Mouse (Mus musculus) CD4-positive helper T cell, adult 2 months (primary cell): ENCODE results near the gene Psmd3.
"Not testable (repeated sequence)": the region's sequence is repeated elsewhere in the genome, so short reads cannot be mapped to it uniquely, and the experiment has no call there.

ENCODE experiments used
- DNase-seq: peaks from one replicate; pipeline ENCODE4 v3.0.0-alpha.2; 2012; ENCODE audit warnings: low read depth, missing footprints, low spot score

Psmd3 gene

DNA sequence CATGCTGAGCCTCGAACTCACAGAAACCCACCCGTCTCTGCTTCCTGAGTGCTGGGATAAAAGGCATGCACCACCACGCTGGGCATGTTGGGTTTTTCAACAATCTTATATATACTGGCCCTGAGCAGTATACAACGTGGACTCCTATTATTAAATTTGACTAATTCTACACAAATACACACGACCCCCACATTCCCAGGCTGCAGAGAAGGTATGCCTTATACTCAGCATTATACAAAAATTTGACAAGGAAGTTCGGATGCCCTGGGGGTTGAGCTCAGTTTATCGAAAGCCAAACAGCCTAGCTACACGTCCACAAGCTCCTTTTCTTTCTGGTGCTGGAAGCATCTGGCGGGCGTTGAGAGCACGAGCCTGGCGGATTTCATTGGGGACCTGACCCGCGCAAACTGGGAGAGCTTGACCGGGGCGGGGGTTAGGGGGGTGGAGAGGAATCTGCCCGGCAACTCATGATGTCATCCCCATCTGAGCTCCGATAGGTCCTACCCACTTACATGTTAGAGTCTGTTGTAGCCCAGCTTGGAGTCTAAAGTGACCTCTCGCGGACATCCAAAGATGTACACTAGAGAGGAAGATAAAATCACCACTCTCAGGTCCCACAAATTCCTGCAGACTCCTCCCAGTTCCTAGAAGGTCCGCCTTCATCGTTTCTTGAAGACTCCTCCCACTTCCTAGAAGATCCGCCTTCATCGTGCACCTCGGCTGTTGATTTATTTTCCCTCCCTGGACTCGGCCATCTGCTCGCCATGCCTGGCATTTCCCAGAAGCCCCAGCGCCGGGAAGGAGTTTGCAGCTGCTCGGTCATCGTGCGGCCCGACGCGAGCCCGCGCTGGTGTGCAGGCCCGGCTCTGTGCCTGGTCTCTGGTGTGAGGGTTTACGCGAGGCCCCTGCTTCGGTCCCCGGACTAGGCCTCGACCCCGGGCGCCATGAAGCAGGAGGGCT lies at the start of gene Psmd3:
TSS of gene Psmd3 (plus strand) at position 769 of the 960 bp plus-strand sequence.
- peak; percentile 96 for DNase-seq

- DNase-seq = peak; percentile 56
Observed at GRCm38 (mm10) chr11:98635312-98635970, 46.9 kb upstream of the Psmd3 start.

DNA sequence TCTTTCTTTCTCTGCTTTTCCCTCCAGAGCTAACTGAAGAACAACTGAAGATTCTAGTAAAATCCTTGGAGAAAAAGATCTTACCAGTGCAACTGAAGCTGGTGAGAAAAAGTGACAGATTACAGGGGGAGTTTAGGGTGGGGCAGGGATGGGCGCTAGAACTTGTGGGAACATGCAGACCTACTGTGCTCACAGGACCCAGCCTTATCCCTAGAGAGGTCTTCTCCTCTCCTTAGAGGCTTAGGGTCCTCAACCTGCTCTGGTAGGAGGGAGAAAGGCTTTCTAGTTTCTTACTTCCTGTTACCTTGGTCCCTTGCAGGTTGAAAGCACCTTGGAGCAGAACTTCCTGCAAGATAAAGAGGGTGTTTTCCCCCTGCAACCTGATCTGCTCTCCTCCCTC lies 44.9 kb upstream of the Psmd3 start:
- no peak for DNase-seq

GRCm38 (mm10) chr11:98640091-98640490 lies 42.3 kb upstream of the Psmd3 start:
- DNase-seq = no peak

- no peak for DNase-seq
Observed at GRCm38 (mm10) chr11:98644757-98645156, 37.6 kb upstream of the Psmd3 start.

- DNase-seq = no peak
Observed at GRCm38 (mm10) chr11:98645946-98646345, 36.4 kb upstream of the Psmd3 start.

DNA sequence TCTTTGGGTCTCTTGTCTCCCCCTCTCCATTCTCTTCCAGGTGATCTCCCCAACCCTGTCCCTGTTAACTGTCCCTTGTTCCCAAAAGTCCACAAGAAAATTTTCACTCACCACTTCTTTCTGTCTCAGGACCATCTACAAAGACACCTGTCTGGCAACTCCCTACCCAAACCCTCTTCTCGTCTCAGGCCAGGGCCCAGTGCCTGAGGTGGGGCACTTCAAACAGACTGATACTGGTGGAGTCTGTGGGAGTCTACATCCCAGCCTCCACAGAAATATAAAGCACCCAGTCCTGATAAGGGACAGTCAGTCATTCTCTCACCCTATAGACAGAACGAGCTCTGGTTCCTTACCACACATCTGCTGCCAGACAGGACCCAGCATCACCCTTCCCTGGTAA lies 35.9 kb upstream of the Psmd3 start, which contains the start of gene Gsdma2:
TSS of gene Gsdma2 (plus strand) at position 301 of the 400 bp plus-strand sequence.
- DNase-seq = no peak

- peak; percentile 75 for DNase-seq
Observed at GRCm38 (mm10) chr11:98655076-98655475, 27.3 kb upstream of the Psmd3 start.

DNA sequence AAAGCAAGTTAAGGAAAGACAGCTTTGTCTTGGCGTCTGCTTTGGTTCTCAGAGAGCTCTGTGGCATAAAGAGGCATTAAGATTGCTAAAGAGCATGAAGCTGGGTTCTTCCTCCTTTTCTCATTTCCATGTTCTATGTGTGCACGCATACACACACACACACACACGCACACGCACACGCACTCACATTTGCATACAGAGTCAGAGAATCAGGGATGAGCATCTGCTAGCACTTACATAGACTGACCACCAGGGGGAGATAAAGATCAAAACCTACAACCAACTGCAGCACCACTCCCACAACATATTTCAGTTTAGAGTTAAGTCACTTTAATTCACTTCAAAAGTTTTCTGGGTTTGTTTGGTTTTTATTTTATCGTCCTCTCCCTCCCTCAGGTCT lies 21.8 kb upstream of the Psmd3 start:
- peak; percentile 77 for DNase-seq

DNA sequence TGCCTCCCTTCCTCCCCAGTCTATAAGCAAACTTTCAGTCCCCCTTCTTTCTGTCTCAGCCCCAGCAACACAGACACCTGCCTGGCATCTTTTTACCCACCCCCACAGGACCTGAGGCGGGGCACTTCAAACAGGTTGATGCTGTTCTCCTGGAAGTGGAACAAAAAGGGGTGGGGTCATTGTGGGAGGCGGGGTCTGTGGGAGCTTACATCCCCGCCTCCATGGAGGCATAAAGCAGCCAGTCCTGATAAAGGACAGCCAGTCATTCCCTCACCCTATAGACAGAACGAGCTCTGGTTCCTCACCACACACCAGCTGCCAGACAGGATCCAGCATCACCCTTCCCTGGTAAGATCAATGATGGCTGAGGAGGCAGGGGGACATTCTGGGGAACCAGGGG lies 18.3 kb upstream of the Psmd3 start, which contains the start of gene Gsdma:
TSS of gene Gsdma (plus strand) at position 261 of the 400 bp plus-strand sequence.
- no peak for DNase-seq

DNA sequence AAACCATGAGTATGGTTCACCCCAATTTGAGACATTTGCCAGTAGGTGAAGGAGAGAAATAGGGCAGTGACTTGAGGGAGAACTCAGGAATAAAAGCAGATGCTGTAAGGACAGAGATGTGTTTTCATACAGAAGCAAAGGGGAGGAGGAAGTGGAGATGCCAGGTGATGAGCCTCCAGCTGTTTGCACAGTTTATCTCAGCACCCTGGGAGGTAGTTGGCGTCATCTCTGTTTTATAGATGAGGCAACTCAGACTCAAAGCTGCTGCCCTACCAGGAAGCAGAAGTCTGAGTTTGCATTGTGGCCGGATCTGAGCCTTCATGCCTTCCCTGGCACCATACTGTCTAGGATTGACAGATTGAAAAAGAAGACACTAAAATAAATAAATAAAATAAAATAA lies 13.4 kb upstream of the Psmd3 start:
- no peak for DNase-seq

- DNase-seq = no peak
Observed at GRCm38 (mm10) chr11:98671284-98671815, 11.0 kb upstream of the Psmd3 start.

DNA sequence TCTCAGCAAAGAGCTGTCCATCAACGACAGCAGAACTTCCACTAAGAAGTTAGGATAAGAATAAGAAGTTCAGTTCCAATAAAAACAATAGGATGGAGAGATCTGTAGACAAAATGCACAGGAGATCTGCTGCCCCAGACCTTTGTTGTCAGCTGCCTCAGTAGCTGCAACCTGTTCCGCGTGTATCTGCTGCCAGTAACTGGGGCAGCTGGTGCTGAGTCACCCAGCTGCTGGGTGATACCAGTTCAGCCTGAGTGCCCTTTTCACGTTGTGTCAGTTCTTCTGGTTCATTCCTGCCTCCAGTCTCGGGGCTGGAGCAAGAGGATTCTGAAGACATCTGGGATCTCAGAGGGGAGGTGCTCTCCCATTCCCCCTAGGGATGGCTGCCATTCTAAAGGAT lies 10.5 kb upstream of the Psmd3 start:
- no peak for DNase-seq

DNA sequence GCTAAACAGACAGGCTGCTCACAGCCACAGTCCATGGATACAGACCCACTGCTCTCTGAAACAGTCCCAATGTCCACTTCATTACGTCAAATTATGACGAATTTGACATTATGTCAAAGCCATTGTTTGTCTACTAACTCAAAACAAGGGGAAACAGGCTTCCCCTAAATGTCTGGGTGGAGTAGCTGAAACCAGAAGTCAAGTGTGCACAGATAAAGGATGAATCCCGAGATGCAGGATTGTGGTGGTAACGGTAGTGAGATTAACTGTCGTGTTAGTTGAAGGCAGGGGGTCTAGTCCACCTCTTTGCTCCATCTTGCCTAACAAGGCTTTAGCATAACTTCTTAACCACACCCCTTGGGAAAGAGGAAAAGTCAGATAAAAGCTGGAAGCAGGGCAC lies 9.9 kb upstream of the Psmd3 start:
- DNase-seq = no peak

DNA sequence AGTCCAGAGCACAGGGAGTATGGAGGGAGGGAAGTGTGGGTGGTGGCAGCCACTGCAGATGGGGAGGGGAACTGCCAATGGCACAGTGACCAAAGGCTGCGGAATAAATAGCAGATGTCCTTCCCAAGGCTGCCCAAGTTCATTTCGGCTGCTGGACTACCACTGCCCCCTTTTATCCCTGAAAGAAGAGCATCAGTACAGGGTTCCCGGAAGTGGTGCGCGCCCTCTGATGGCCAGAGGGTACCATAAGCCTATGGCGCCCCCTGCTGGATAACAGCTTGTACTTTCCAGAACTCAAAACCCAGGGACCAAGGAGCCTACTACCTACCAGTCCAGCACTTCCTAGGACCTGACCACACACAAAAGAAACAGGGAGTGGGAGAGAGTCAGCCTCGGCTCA lies 9.2 kb upstream of the Psmd3 start:
- DNase-seq = peak; percentile 71

- no peak for DNase-seq
Observed at GRCm38 (mm10) chr11:98675829-98676363, 6.5 kb upstream of the Psmd3 start.

DNA sequence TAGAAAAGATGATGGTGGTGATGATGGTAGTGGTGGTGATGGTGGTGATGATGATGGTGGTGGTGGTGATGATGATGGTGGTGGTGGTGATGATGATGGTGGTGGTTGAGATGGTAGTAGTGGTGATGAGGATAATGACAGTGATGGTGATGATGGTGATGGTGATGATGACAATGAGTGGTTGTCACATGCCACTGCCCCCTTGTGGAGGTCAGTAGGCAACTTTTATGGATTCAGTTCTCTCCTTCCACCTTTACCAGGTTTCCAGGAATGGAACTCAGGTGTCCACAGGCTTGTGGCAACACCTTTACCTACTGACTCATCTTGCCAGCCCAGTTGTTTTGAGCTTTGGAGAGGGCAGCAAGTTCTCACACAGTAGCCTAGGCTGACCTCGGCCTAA lies 2.3 kb upstream of the Psmd3 start:
- no peak for DNase-seq

DNA sequence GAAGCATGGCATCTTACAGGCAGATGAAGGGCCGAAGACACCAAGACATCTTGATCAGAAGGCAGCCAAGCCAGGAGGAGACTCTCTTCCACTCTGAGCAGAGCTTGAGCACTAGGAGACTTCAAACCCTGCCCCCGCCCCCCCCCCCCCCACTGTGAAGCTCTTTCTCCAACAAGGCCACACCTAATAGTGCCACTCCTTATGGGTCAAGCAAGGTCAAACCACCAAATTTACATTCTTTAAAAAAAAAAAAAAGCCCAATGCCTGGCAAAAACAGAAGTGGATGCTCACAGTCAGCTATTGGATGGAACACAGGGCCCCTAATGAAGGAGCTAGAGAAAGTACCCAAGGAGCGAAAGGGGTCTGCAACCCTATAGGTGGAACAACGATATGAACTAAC lies 1.8 kb upstream of the Psmd3 start:
- not testable (repeated sequence) for DNase-seq

DNA sequence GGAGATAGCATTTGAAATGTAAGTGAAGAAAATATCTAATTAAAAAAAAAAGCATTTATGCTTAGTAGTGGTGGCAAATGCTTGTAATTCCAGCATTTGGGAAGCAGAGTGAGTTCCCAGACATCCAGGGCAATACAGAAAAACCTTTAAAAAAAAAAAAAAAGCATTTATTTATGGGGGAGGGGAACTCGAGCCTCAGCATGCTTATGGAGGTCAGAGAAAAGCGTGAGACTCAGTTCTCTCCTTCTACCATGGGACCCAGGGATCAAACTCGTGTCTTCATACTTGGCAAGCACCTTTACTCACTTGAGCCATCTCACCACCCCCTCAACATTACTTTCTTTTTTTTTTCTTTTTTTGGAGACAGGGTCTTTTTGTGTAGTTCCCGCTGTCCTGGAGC lies 1.2 kb upstream of the Psmd3 start:
- DNase-seq = no peak

- no peak for DNase-seq
Observed at GRCm38 (mm10) chr11:98682811-98683210, 457 bp downstream of the Psmd3 start.

DNA sequence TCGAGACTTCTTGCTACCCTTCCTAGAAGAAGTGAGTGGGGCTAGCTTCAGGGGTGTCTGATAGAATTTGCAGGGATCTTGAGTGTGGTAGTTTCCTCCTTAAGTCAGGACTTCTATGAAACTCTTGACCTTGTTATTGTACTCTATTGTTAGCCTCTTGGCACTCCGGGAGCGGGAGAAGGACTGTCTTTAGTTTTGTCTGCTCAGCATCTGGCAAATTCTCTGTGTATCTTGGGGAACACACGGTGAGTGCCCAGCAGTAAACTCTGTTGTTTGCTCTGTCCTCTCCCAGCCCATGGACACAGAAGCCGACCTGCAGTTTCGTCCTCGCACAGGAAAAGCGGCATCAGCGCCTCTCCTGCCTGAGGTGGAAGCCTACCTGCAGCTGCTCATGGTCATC lies 3.3 kb downstream of the Psmd3 start:
- no peak for DNase-seq

- no peak for DNase-seq
Observed at GRCm38 (mm10) chr11:98686976-98687375, 4.6 kb downstream of the Psmd3 start.
